Mouse (Mus musculus) E14TG2a.4 (cell line): ENCODE measurements around the gene Slc4a8.
A peak's percentile ranks its signal among the peaks of the same experiment; 100 is the strongest.

Source experiments
- H3K27me3 ChIP-seq: 2 replicates; pipeline ENCODE4 v1.6.1; 2014; ENCODE audit warnings: low read length, control low read depth; ENCODE audit not compliant: insufficient read depth
- H3K36me3 ChIP-seq: 2 replicates; pipeline ENCODE4 v1.6.1; 2014; ENCODE audit warnings: low read length, control low read depth; ENCODE audit not compliant: insufficient read depth
- H3K4me1 ChIP-seq: replicated peaks from 2 replicates; pipeline ENCODE4 v1.6.1; 2014; ENCODE audit warnings: low read depth, low read length, control low read depth
- H3K4me3 ChIP-seq: replicated peaks from 2 replicates; pipeline ENCODE4 v1.5.1; 2014; ENCODE audit warnings: mild to moderate bottlenecking, low read length
- H3K9me3 ChIP-seq: 2 replicates; pipeline ENCODE4 v1.6.1; 2014; ENCODE audit warnings: low read length, control low read depth
- CTCF ChIP-seq: conservative IDR thresholded peaks from 2 replicates; pipeline ENCODE4 v1.5.1; 2014; ENCODE audit warnings: low read length
- NANOG ChIP-seq: IDR thresholded peaks from 2 replicates; pipeline ENCODE4 v1.6.1; 2014; ENCODE audit warnings: borderline replicate concordance, low read length, mixed read lengths
- POU5F1 ChIP-seq: IDR thresholded peaks from 2 replicates; pipeline ENCODE4 v1.6.1; 2014; ENCODE audit warnings: low read length, borderline replicate concordance

Gene Slc4a8

GRCm38 (mm10) chr15:100722564-100722963 lies 39.0 kb upstream of the Slc4a8 start:
- H3K36me3 ChIP-seq, result no peaks in the 10 kb centered on the region
- H3K4me1 ChIP-seq, result peaks cover 28% of the 10 kb centered on the region
- TF ChIP-seq POU5F1 (no peak), CTCF (no peak), NANOG (no peak)
- H3K9me3 ChIP-seq, result no peaks in the 10 kb centered on the region
- H3K4me3 ChIP-seq, result no peak overlapping the region
- H3K27me3 ChIP-seq, result peaks cover 46% of the 10 kb centered on the region

- H3K9me3 ChIP-seq, result no peaks in the 10 kb centered on the region
- no peaks in the 10 kb centered on the region for H3K36me3 ChIP-seq
- no peak for TF ChIP-seq NANOG
- no peak for TF ChIP-seq CTCF
- TF ChIP-seq POU5F1, result no peak
- H3K4me3 ChIP-seq, result no peak overlapping the region
- peaks cover 36% of the 10 kb centered on the region for H3K4me1 ChIP-seq
- peaks cover 56% of the 10 kb centered on the region for H3K27me3 ChIP-seq
Observed at GRCm38 (mm10) chr15:100723505-100723904, 38.0 kb upstream of the Slc4a8 start.

- H3K4me1 ChIP-seq, result peaks cover 35% of the 10 kb centered on the region
- H3K9me3 ChIP-seq, result no peaks in the 10 kb centered on the region
- TF ChIP-seq CTCF (no peak), NANOG (no peak), POU5F1 (no peak)
- no peaks in the 10 kb centered on the region for H3K36me3 ChIP-seq
- peaks cover 77% of the 10 kb centered on the region for H3K27me3 ChIP-seq
- H3K4me3 ChIP-seq, result no peak overlapping the region
Observed at GRCm38 (mm10) chr15:100726721-100727120, 34.8 kb upstream of the Slc4a8 start.

- no peaks in the 10 kb centered on the region for H3K36me3 ChIP-seq
- no peak for TF ChIP-seq CTCF
- TF ChIP-seq NANOG, result no peak
- no peak for TF ChIP-seq POU5F1
- peaks cover 41% of the 10 kb centered on the region for H3K4me1 ChIP-seq
- no peaks in the 10 kb centered on the region for H3K9me3 ChIP-seq
- H3K27me3 ChIP-seq, result peaks cover 76% of the 10 kb centered on the region
- H3K4me3 ChIP-seq, result no peak overlapping the region
Observed at GRCm38 (mm10) chr15:100727834-100728233, 33.7 kb upstream of the Slc4a8 start.

GRCm38 (mm10) chr15:100728586-100728985 lies 33.0 kb upstream of the Slc4a8 start:
- Histone ChIP-seq H3K4me3 (peak overlapping the region; percentile 78), H3K27me3 (peaks cover 75% of the 10 kb centered on the region), H3K36me3 (no peaks in the 10 kb centered on the region), H3K9me3 (no peaks in the 10 kb centered on the region), H3K4me1 (peaks cover 42% of the 10 kb centered on the region)
- no peak for TF ChIP-seq NANOG
- TF ChIP-seq POU5F1, result no peak
- no peak for TF ChIP-seq CTCF

GRCm38 (mm10) chr15:100729281-100729985 lies 32.1 kb upstream of the Slc4a8 start, which contains the start of gene Galnt6:
TSS of gene Galnt6 (minus strand) at chr15:100729376.
- TF ChIP-seq NANOG (no peak), POU5F1 (no peak), CTCF (no peak)
- peaks cover 75% of the 10 kb centered on the region for H3K27me3 ChIP-seq
- H3K4me3 ChIP-seq, result peak within 1 kb of the TSS; percentile 78
- no peaks in the 10 kb centered on the region for H3K36me3 ChIP-seq
- no peaks in the 10 kb centered on the region for H3K9me3 ChIP-seq
- H3K4me1 ChIP-seq, result peaks cover 38% of the 10 kb centered on the region

- Histone ChIP-seq H3K4me3 (no peak overlapping the region), H3K9me3 (no peaks in the 10 kb centered on the region), H3K27me3 (peaks cover 66% of the 10 kb centered on the region), H3K4me1 (peaks cover 45% of the 10 kb centered on the region), H3K36me3 (no peaks in the 10 kb centered on the region)
- TF ChIP-seq CTCF, result no peak
- TF ChIP-seq POU5F1, result no peak
- TF ChIP-seq NANOG, result no peak
Observed at GRCm38 (mm10) chr15:100731081-100731480, 30.5 kb upstream of the Slc4a8 start.

GRCm38 (mm10) chr15:100732580-100732979 lies 29.0 kb upstream of the Slc4a8 start:
- H3K27me3 ChIP-seq, result peaks cover 56% of the 10 kb centered on the region
- no peaks in the 10 kb centered on the region for H3K9me3 ChIP-seq
- TF ChIP-seq NANOG, result no peak
- no peak for TF ChIP-seq CTCF
- no peak for TF ChIP-seq POU5F1
- H3K4me3 ChIP-seq, result no peak overlapping the region
- H3K4me1 ChIP-seq, result peaks cover 45% of the 10 kb centered on the region
- H3K36me3 ChIP-seq, result no peaks in the 10 kb centered on the region
